Mouse (Mus musculus) heart, embryonic 11.5 days (tissue): ENCODE measurements at regions not wholly inside any gene's neighbourhood (a gene's known extent, or its start where the extent isn't known, plus 50 kb on each side); places are given as distances from the start of the nearest gene placed in this dataset.

Experiments used
- ATAC-seq: fragments of 200-750 bp; cut with Nextera tagmentation; replicated peaks from 2 replicates; pipeline ENCODE4 v1.8.0; 2017; ENCODE audit warnings: moderate library complexity; ENCODE audit not compliant: insufficient number of reproducible peaks, low FRiP score, low TSS enrichment
- H3K27ac ChIP-seq: fragments of 300-500 bp; sonication (generic); 2 replicates; pipeline ENCODE4 v1.5.1; 2014; ENCODE audit warnings: mild to moderate bottlenecking, low read depth, low read length
- H3K27me3 ChIP-seq: fragments of 300-500 bp; sonication (generic); 2 replicates; pipeline ENCODE4 v1.6.1; 2014; ENCODE audit warnings: mild to moderate bottlenecking, low read length, mixed read lengths; ENCODE audit not compliant: control insufficient read depth, insufficient read depth
- H3K36me3 ChIP-seq: fragments of 300-500 bp; sonication (generic); 2 replicates; pipeline ENCODE4 v1.6.1; 2014; ENCODE audit warnings: mild to moderate bottlenecking, low read length, moderate library complexity, mixed read lengths; ENCODE audit not compliant: control insufficient read depth, insufficient read depth
- H3K4me1 ChIP-seq: fragments of 300-500 bp; sonication (generic); 2 replicates; pipeline ENCODE4 v1.6.1; 2014; ENCODE audit warnings: low read length; ENCODE audit not compliant: control insufficient read depth, insufficient read depth
- H3K4me2 ChIP-seq: fragments of 300-500 bp; sonication (generic); 2 replicates; pipeline ENCODE4 v1.6.1; 2014; ENCODE audit warnings: mild to moderate bottlenecking, moderate library complexity
- H3K4me3 ChIP-seq: fragments of 300-500 bp; sonication (generic); 2 replicates; pipeline ENCODE4 v1.5.1; 2014; ENCODE audit warnings: low read depth, low read length
- H3K9ac ChIP-seq: fragments of 300-500 bp; sonication (generic); 2 replicates; pipeline ENCODE4 v1.6.1; 2014; ENCODE audit warnings: mild to moderate bottlenecking, low read depth, low read length, moderate library complexity
- H3K9me3 ChIP-seq: fragments of 300-500 bp; sonication (generic); replicated peaks from 2 replicates; pipeline ENCODE4 v1.6.1; 2016; ENCODE audit warnings: low read length; ENCODE audit not compliant: control insufficient read depth
- WGBS: fragments of 180-500 bp; shearing (Covaris S2); extraction: QIAGEN DNeasy Blood & Tissue Kit; methylation state at CpG from one replicate; pipeline ENCODE4 v1.1.7; 2014; ENCODE audit not compliant: insufficient replicate concordance; 5-methylcytosine and 5-hydroxymethylcytosine counted together

DNA sequence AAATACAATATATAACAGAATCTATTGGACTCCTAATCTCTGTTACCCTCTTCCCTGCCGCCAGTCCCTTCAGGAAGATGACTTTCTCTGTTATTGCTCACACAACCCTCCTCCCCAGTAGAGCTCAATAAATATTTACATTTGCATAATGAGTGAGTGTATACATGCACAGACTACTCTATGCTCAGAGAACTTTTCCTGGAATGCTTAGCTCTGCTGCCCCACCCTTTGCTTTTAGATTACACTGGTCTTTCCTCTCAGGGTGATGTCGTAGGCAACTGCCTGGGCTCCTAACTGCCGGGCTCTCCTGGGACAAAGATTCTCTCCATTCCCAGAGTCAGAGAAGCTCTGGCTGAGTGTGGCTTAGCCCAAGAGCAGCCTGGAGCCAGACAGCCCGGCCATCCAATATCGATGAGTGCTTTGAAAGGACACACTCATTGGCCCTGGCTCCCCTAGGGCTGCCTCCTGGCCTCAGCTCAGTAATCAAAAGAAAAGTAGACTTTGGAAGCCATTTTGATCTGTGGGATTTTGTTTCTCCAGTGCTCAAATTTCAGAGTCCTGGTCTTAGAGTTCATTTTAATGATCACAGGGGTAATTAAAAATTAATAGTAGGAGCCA, 109.2 kb upstream of the Cdh4 start:
- Histone ChIP-seq H3K27me3 (no peaks in the 10 kb centered on the region), H3K4me1 (no peaks in the 10 kb centered on the region), H3K4me2 (no peak overlapping the region), H3K9me3 (no peaks in the 10 kb centered on the region), H3K9ac (no peak overlapping the region), H3K36me3 (no peaks in the 10 kb centered on the region), H3K4me3 (no peak overlapping the region), H3K27ac (no peak overlapping the region)
- WGBS, result 64% methylated on average over 5 of the region's 5 CpGs
- ATAC-seq, result no peak

DNA sequence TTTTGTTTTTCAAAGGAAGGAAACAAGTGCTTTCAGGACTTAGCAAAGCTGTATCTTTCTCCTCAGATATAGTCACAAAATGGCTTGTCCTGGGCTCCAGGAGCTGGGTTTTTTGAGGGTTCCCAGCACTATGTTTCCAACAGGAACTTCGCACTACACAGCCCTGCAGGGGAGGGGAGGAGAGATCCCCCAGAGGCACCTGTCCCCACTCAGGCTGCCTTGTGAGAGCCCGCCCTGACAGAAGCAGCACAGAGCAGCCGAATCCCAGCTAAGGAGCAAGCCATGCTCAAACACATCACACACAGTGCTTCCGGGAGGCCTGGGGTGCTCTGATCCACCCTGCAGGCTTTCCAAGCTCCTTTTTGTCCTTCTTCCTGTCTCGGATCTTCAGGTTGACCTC, 108.6 kb upstream of the Cdh4 start:
- no peak overlapping the region for H3K4me3 ChIP-seq
- no peak overlapping the region for H3K9ac ChIP-seq
- no peaks in the 10 kb centered on the region for H3K36me3 ChIP-seq
- H3K9me3 ChIP-seq, result no peaks in the 10 kb centered on the region
- no peak overlapping the region for H3K27ac ChIP-seq
- 59% methylated on average over 5 of the region's 5 CpGs for WGBS
- ATAC-seq, result no peak
- no peak overlapping the region for H3K4me2 ChIP-seq
- no peaks in the 10 kb centered on the region for H3K4me1 ChIP-seq
- no peaks in the 10 kb centered on the region for H3K27me3 ChIP-seq

- no peaks in the 10 kb centered on the region for H3K27me3 ChIP-seq
- H3K9me3 ChIP-seq, result no peaks in the 10 kb centered on the region
- WGBS, result 17% methylated on average over 1 of the region's 1 CpGs
Measured at GRCm38 (mm10) chr2:179336235-179336634, 106.0 kb upstream of the Cdh4 start.

DNA sequence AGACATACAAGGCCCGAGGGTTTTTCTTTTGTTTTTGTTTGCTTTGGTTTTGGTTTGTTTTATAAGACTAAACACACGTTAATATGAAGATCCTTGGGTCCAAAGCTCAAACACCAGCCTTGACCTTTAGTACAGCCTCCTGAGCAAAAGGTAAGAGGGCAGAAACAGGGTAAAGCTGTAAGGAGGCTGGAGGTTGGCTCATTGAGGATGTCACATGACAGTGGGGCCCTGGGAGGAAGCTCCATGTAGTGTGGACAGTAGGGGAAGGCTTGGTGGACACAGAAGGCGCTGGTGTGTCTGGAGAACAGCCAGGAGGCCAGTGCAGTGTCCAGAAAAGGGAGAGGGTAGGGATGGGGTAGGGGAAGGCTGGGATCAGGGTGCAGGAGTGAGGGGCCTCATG, 89.6 kb upstream of the Cdh4 start:
- no peak for ATAC-seq
- no peaks in the 10 kb centered on the region for H3K9me3 ChIP-seq
- no peaks in the 10 kb centered on the region for H3K36me3 ChIP-seq
- no peak overlapping the region for H3K9ac ChIP-seq
- no peaks in the 10 kb centered on the region for H3K27me3 ChIP-seq
- H3K4me3 ChIP-seq, result no peak overlapping the region
- no peak overlapping the region for H3K4me2 ChIP-seq
- H3K4me1 ChIP-seq, result no peaks in the 10 kb centered on the region
- H3K27ac ChIP-seq, result no peak overlapping the region
- 70% methylated on average over 3 of the region's 3 CpGs for WGBS

More at GRCm38 (mm10) chr2:179336235-179336634, 106.0 kb upstream of the Cdh4 start:
- H3K9ac ChIP-seq, result no peak overlapping the region
- H3K4me3 ChIP-seq, result no peak overlapping the region
- no peak for ATAC-seq
- no peaks in the 10 kb centered on the region for H3K36me3 ChIP-seq
- H3K4me2 ChIP-seq, result no peak overlapping the region
- no peak overlapping the region for H3K27ac ChIP-seq
- no peaks in the 10 kb centered on the region for H3K4me1 ChIP-seq

DNA sequence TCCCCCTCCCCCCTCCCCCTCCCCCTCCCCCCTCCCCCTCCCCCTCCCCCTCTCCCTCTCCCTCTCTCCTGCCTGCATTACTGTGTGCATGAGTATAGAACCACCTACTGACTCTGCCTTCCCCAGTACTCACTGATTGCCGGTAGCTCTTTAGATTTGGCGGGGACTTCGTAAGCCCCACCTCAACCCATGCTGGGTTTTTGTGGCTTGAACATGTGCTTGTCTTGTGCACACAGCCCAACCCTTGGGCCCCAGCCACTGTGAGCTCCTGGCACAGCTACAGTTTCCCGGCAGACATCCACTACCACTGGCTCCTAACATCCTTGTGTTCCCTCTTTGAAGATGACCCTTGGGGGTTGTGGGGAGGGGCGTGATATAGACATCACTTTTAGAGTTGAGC, 87.4 kb upstream of the Cdh4 start:
- no peak overlapping the region for H3K4me3 ChIP-seq
- no peaks in the 10 kb centered on the region for H3K36me3 ChIP-seq
- ATAC-seq, result no peak
- 85% methylated on average over 5 of the region's 5 CpGs for WGBS
- H3K27me3 ChIP-seq, result 0 out of 2 replicates have a peak, but pooled peaks cover 3% of the 10 kb centered on the region
- no peaks in the 10 kb centered on the region for H3K4me1 ChIP-seq
- H3K9me3 ChIP-seq, result no peaks in the 10 kb centered on the region
- no peak overlapping the region for H3K9ac ChIP-seq
- H3K4me2 ChIP-seq, result no peak overlapping the region
- no peak overlapping the region for H3K27ac ChIP-seq

- Histone ChIP-seq H3K27me3 (no peaks in the 10 kb centered on the region), H3K27ac (no peak overlapping the region), H3K4me2 (no peak overlapping the region), H3K9me3 (no peaks in the 10 kb centered on the region), H3K9ac (no peak overlapping the region), H3K36me3 (no peaks in the 10 kb centered on the region), H3K4me1 (no peaks in the 10 kb centered on the region), H3K4me3 (no peak overlapping the region)
- WGBS, result 75% methylated on average over 14 of the region's 14 CpGs
- ATAC-seq, result no peak
Measured at GRCm38 (mm10) chr2:179370882-179371546, 71.2 kb upstream of the Cdh4 start.

DNA sequence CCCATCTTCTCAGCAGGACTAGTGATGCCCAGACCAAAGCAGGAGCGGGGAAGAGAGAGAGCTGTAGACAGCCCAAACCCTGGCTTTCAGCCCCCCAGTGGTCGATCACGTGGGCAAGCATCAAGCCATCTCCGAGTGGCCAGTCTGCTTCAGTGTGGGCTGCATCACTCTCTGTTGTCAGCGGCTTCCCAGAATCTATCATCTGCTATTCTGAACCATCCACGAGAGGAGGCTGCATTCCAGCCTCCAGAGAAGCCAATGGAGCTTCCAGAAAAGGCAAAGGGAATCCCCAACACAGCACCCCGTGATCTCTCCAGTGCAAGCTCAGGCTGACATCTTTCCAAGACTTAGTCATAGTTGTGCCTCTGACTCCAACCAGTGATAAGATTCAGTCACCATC, 70.7 kb upstream of the Cdh4 start:
- no peak overlapping the region for H3K4me2 ChIP-seq
- no peak overlapping the region for H3K27ac ChIP-seq
- no peak overlapping the region for H3K9ac ChIP-seq
- no peak for ATAC-seq
- no peaks in the 10 kb centered on the region for H3K27me3 ChIP-seq
- no peak overlapping the region for H3K4me3 ChIP-seq
- no peaks in the 10 kb centered on the region for H3K9me3 ChIP-seq
- H3K4me1 ChIP-seq, result no peaks in the 10 kb centered on the region
- no peaks in the 10 kb centered on the region for H3K36me3 ChIP-seq
- 74% methylated on average over 7 of the region's 7 CpGs for WGBS

GRCm38 (mm10) chr2:179379691-179380443, 62.4 kb upstream of the Cdh4 start:
- Histone ChIP-seq H3K27ac (no peak overlapping the region), H3K4me3 (no peak overlapping the region), H3K4me2 (no peak overlapping the region), H3K9ac (no peak overlapping the region), H3K27me3 (no peaks in the 10 kb centered on the region), H3K4me1 (no peaks in the 10 kb centered on the region), H3K36me3 (no peaks in the 10 kb centered on the region), H3K9me3 (no peaks in the 10 kb centered on the region; the same call in 1 of the 2 replicates)
- 74% methylated on average over 11 of the region's 11 CpGs for WGBS
- ATAC-seq, result no peak
